ENCODE assay signal across 19 mouse cellular contexts in the genomic region with DNA sequence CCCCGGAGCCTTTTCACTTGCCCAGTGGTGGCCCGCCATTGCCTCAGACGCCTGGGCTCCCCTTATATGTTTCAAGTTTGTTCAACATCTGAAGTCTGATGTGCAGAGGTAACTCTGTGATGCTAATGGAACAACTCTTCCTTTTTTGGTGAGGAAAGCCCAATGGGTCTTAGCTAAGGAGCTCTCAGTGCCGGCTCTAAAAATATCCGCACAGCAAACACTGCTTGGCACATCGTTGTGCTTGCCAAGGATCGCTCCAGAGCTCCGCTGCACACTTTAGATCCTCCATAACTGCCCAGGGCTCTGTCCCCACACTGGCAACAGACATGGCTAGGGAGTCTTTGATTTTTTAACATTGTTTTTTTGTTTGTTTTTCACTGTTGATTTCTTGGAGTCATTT. TPM values are rescaled to one million over a fixed set of nuclear protein-coding genes. Genes with fewer than 3 reads are reported as not detected.
DNase-seq lines count a peak whose midpoint lies in the region; ATAC-seq and TF ChIP-seq lines count a peak whose summit lies in the region.
"Had no signal": no experiment of that assay in that cellular context is flagged by ENCODE, and none has a peak within 500 bp of the region (broad histone marks: within the 10 kb centered on the region; RNA-seq: fewer than 3 reads in every experiment).

No protein-coding gene starts in this region.

- no peaks in the 10 kb centered on the region for H3K4me1 ChIP-seq in lung, postnatal 0 days (ENCODE audit: insufficient read depth, low read depth, low read length)
- H3K4me1 ChIP-seq in stomach, embryonic 16.5 days (ENCODE audit: control insufficient read depth, insufficient read depth, low read length) = no peaks in the 10 kb centered on the region
- H3K4me1 ChIP-seq: liver, embryonic 15.5 days had no signal

- DNase-seq in heart, adult 11 months = peak; percentile 95
- no peak for DNase-seq in heart, adult 8-10 months (ENCODE audit: low spot score)
- no peak for DNase-seq in lung, postnatal 0 days (ENCODE audit: low spot score)
- no peak for DNase-seq in lung, postnatal 25 days (ENCODE audit: low spot score)
- DNase-seq in heart, postnatal 10 days = peak; percentile 53 to 65
- no peak for DNase-seq in left cerebral cortex, adult 2 months (ENCODE audit: extremely low spot score in 1 of 2, low spot score in 2 of 2)
- DNase-seq in urinary bladder, postnatal 36 days (ENCODE audit: low spot score in 2 of 2) = no peak
- DNase-seq: adrenal gland, adult 2 months; cerebellum, adult 9-10 months; gastrocnemius, postnatal 10 days; right cerebral cortex, postnatal 14 days; thymus, postnatal 4 days had no signal

- H3K9me3 ChIP-seq in lung, postnatal 0 days (ENCODE audit: low read length) = no peaks in the 10 kb centered on the region
- H3K9me3 ChIP-seq in stomach, embryonic 16.5 days (replicated peaks; ENCODE audit: control insufficient read depth, low read length) = no peaks in the 10 kb centered on the region; the same call in none of the 2 replicates
- H3K9me3 ChIP-seq: liver, embryonic 15.5 days had no signal

- intact Hi-C loops in heart, postnatal 10 days (cut with DNase I) = no loop called here
- intact Hi-C loops in left cerebral cortex, adult 2 months (cut with DNase I) = no loop called here

- no peak for TF ChIP-seq CTCF in lung, postnatal 0 days (IDR thresholded peaks at IDR 0.05)
- TF ChIP-seq CTCF in left cerebral cortex, adult 2 months (IDR thresholded peaks at IDR 0.05) = no peak

- no peaks in the 10 kb centered on the region for H3K27me3 ChIP-seq in lung, postnatal 0 days (replicated peaks; ENCODE audit: insufficient read depth, low read length)
- H3K27me3 ChIP-seq in stomach, embryonic 16.5 days (ENCODE audit: control insufficient read depth, insufficient read depth, low read length) = no peaks in the 10 kb centered on the region

- WGBS in lung, postnatal 0 days = 46% methylated on average over 8 of the region's 8 CpGs
- WGBS in stomach, embryonic 16.5 days = 66% methylated on average over 8 of the region's 8 CpGs

- H3K4me3 ChIP-seq in lung, postnatal 0 days (ENCODE audit: low read depth, low read length) = no peak overlapping the region; the same call in 1 of the 2 replicates
- no peak overlapping the region for H3K4me3 ChIP-seq in stomach, embryonic 16.5 days (replicated peaks; ENCODE audit: low read length)
- H3K4me3 ChIP-seq in left cerebral cortex, adult 2 months = no peak overlapping the region
- H3K4me3 ChIP-seq: liver, embryonic 15.5 days had no signal

- 0 out of 2 replicates have a peak overlapping the region, but pooled peaks have one; percentile 6 for H3K4me2 ChIP-seq in lung, postnatal 0 days (replicated peaks; ENCODE audit: low read depth, low read length)
- no peak overlapping the region for H3K4me2 ChIP-seq in stomach, embryonic 16.5 days (ENCODE audit: low read depth, low read length)
- H3K4me2 ChIP-seq: hindbrain, embryonic 14.5 days; liver, embryonic 15.5 days had no signal

- no peak for TF ChIP-seq EP300 in lung, postnatal 0 days (IDR thresholded peaks at IDR 0.05)

- no peak overlapping the region for H3K27ac ChIP-seq in lung, postnatal 0 days (ENCODE audit: low read length)
- peak overlapping the region; percentile 74 for H3K27ac ChIP-seq in stomach, embryonic 16.5 days (ENCODE audit: low read length)
- no peak overlapping the region for H3K27ac ChIP-seq in left cerebral cortex, adult 2 months
- H3K27ac ChIP-seq: hindbrain, embryonic 14.5 days; kidney, postnatal 0 days; liver, embryonic 15.5 days had no signal

- no peaks in the 10 kb centered on the region for H3K36me3 ChIP-seq in lung, postnatal 0 days (ENCODE audit: insufficient read depth, low read length)
- H3K36me3 ChIP-seq in stomach, embryonic 16.5 days (ENCODE audit: control insufficient read depth, insufficient read depth, low read length) = no peaks in the 10 kb centered on the region
- H3K36me3 ChIP-seq: liver, embryonic 15.5 days had no signal

- ATAC-seq in lung, postnatal 0 days = no peak
- ATAC-seq in stomach, embryonic 16.5 days (ENCODE audit: insufficient read depth, low FRiP score) = peak; percentile 77; the same call in 1 of the 2 replicates
- ATAC-seq: forebrain, embryonic 14.5 days had no signal

- no peak overlapping the region for H3K9ac ChIP-seq in lung, postnatal 0 days (replicated peaks; ENCODE audit: low read depth)
- H3K9ac ChIP-seq in stomach, embryonic 16.5 days (ENCODE audit: low read length) = no peak overlapping the region
- H3K9ac ChIP-seq: hindbrain, embryonic 14.5 days; liver, embryonic 15.5 days had no signal

RNA-seq across cellular contexts. Expression of a gene that starts 6.2 kb away (rescaled TPM):
- not detected for total RNA-seq in heart, adult 8-10 months (2022)
- polyA plus RNA-seq in lung, postnatal 0 days (2015; fragmentation: Nextera tagmentation; extraction: Ambion mirVana) = not detected in 2 replicates
- total RNA-seq in heart, postnatal 10 days (2021) = not detected
- polyA plus RNA-seq in stomach, embryonic 16.5 days (2015; fragmentation: Nextera tagmentation; extraction: Ambion mirVana) = not detected in 2 replicates
- not detected for total RNA-seq in left cerebral cortex, adult 2 months (2021)
- total RNA-seq: adrenal gland, adult 2 months; gastrocnemius, postnatal 10 days; layer of hippocampus, postnatal 10 days had no signal
- polyA plus RNA-seq: adrenal gland, adult 2 months; forebrain, embryonic 14.5 days; hindbrain, embryonic 14.5 days; kidney, postnatal 0 days; limb, embryonic 11.5 days; liver, embryonic 15.5 days had no signal

RNA-seq across cellular contexts. Expression of a gene that starts 25.7 kb away (rescaled TPM):
- total RNA-seq in heart, adult 8-10 months (2022) = 10 to 100 TPM; 55.7 to 68.2 (median 59.4) TPM
- 19.6 and 20.8 TPM in 2 replicates for polyA plus RNA-seq in lung, postnatal 0 days (2015; fragmentation: Nextera tagmentation; extraction: Ambion mirVana)
- total RNA-seq in heart, postnatal 10 days (2021) = 100 to 1,000 TPM in 1 of 2 experiments, 10 to 100 TPM in 1; 83.2 to 115 TPM
- 22.4 and 22.9 TPM in 2 replicates for polyA plus RNA-seq in stomach, embryonic 16.5 days (2015; fragmentation: Nextera tagmentation; extraction: Ambion mirVana)
- total RNA-seq in left cerebral cortex, adult 2 months (2021) = 10 to 100 TPM; 31.0 to 35.9 TPM

RNA-seq across cellular contexts. Expression of a gene that starts 59.7 kb away (rescaled TPM):
- total RNA-seq in heart, adult 8-10 months (2022) = 1,000 to 10,000 TPM; 1,077 to 1,246 (median 1,126) TPM
- 2.6 and 3.3 TPM in 2 replicates for polyA plus RNA-seq in lung, postnatal 0 days (2015; fragmentation: Nextera tagmentation; extraction: Ambion mirVana)
- 100 to 1,000 TPM; 879 to 920 TPM for total RNA-seq in heart, postnatal 10 days (2021)
- polyA plus RNA-seq in stomach, embryonic 16.5 days (2015; fragmentation: Nextera tagmentation; extraction: Ambion mirVana) = 4.4 and 30.9 TPM in 2 replicates
- 1 to 10 TPM; 2.5 to 2.6 TPM for total RNA-seq in left cerebral cortex, adult 2 months (2021)

Comparison
In these comparisons a context has a peak if more than half of its experiments do, and no peak if none do; other contexts are left out.
1. DNase-seq: peak in heart, adult 11 months (single experiment) and heart, postnatal 10 days (2 of 2); none in heart, adult 8-10 months (single experiment), lung, postnatal 0 days (single experiment), lung, postnatal 25 days (single experiment), left cerebral cortex, adult 2 months (0 of 2) and urinary bladder, postnatal 36 days (0 of 2).
2. RNA of a gene that starts 59.7 kb away (total RNA-seq): 1,077 to 1,246 TPM in heart, adult 8-10 months and 879 to 920 TPM in heart, postnatal 10 days; 2.5 to 2.6 TPM in left cerebral cortex, adult 2 months; every median in the first group is over 100 times any median in the second.